Mouse (Mus musculus) embryonic facial prominence, embryonic 11.5 days (tissue): ENCODE data around the gene Hgd. TPM values are rescaled to one million over a fixed set of nuclear protein-coding genes. Genes with fewer than 3 reads are reported as not detected.

ENCODE experiments used
- ATAC-seq: fragments of 200-750 bp; cut with Nextera tagmentation; replicated peaks from 2 replicates; pipeline ENCODE4 v1.8.0; 2017; ENCODE audit warnings: low read depth; ENCODE audit not compliant: insufficient number of reproducible peaks, low FRiP score, low TSS enrichment
- DNase-seq: peaks from one replicate; pipeline ENCODE4 v3.0.0-alpha.2; 2015; ENCODE audit warnings: low spot score
- H3K27ac ChIP-seq: fragments of 300-500 bp; sonication (generic); replicated peaks from 2 replicates; pipeline ENCODE4 v1.5.1; 2014; ENCODE audit warnings: mild to moderate bottlenecking, low read depth, low read length, control low read depth
- H3K27me3 ChIP-seq: fragments of 300-500 bp; sonication (generic); 2 replicates; pipeline ENCODE4 v1.6.1; 2014; ENCODE audit warnings: mild to moderate bottlenecking, low read length, moderate library complexity, mixed read lengths; ENCODE audit not compliant: control insufficient read depth, insufficient read depth
- H3K36me3 ChIP-seq: fragments of 300-500 bp; sonication (generic); replicated peaks from 2 replicates; pipeline ENCODE4 v1.6.1; 2014; ENCODE audit warnings: low read depth, mild to moderate bottlenecking, low read length, moderate library complexity, mixed read lengths; ENCODE audit not compliant: control insufficient read depth, insufficient read depth
- H3K4me1 ChIP-seq: fragments of 300-500 bp; sonication (generic); 2 replicates; pipeline ENCODE4 v1.6.1; 2014; ENCODE audit warnings: low read length, mixed read lengths; ENCODE audit not compliant: control insufficient read depth, insufficient read depth
- H3K4me2 ChIP-seq: fragments of 300-500 bp; sonication (generic); 2 replicates; pipeline ENCODE4 v1.6.1; 2014; ENCODE audit warnings: low read depth, mild to moderate bottlenecking, control low read depth, low read length, moderate library complexity
- H3K4me3 ChIP-seq: fragments of 300-500 bp; sonication (generic); 2 replicates; pipeline ENCODE4 v1.5.1; 2014; ENCODE audit warnings: low read depth, low read length, control low read depth
- H3K9ac ChIP-seq: fragments of 300-500 bp; sonication (generic); replicated peaks from 2 replicates; pipeline ENCODE4 v1.6.1; 2014; ENCODE audit warnings: mild to moderate bottlenecking, control low read depth, low read length
- H3K9me3 ChIP-seq: fragments of 300-500 bp; sonication (generic); replicated peaks from 2 replicates; pipeline ENCODE4 v1.6.1; 2016; ENCODE audit warnings: mild to moderate bottlenecking, low read length, inconsistent platforms, mixed read lengths; ENCODE audit not compliant: control insufficient read depth
- WGBS: fragments of 180-500 bp; shearing (Covaris S2); extraction: QIAGEN DNeasy Blood & Tissue Kit; methylation state at CpG from one replicate; pipeline ENCODE4 v1.1.7; 2014; 5-methylcytosine and 5-hydroxymethylcytosine counted together
- polyA plus RNA-seq: library from polyadenylated mRNA; unstranded; fragments of >200 nt; fragmentation: Nextera tagmentation; extraction: Ambion mirVana; gene quantifications from 2 replicates; pipeline ENCODE4 v1.2.1, GENCODE M21; 2014

The Hgd gene
- polyA plus RNA-seq, 1 experiment from 2014 or later: not detected

DNA sequence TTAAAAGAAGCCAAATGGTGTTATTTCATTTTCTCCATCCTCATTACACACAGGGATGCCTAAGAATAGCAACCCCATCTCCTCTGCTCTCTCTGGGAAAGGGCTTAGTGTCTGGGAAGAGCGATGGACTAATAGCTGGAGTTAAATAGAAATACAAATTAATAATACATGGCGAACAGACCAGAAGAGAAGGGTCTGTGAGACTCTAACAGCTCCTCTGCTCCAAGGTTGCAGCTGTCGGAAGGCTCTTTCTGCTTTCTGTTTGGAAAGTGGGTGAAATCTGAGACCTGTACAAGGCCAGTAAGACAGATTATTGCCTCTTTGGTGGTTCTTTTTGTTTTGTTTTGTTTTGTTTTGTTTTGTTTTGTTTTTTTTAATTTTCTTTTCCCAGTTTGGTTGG lies 8.4 kb upstream of the Hgd start:
- no peaks in the 10 kb centered on the region for H3K27me3 ChIP-seq
- H3K9ac ChIP-seq: no peak overlapping the region
- no peaks in the 10 kb centered on the region for H3K36me3 ChIP-seq
- no peak overlapping the region for H3K4me2 ChIP-seq
- no peaks in the 10 kb centered on the region for H3K4me1 ChIP-seq
- H3K9me3 ChIP-seq: peaks cover 3% of the 10 kb centered on the region; the same call in 1 of the 2 replicates
- ATAC-seq (no peak), DNase-seq (no peak)
- H3K4me3 ChIP-seq: no peak overlapping the region
- WGBS: 65% methylated on average over 3 of the region's 3 CpGs
- H3K27ac ChIP-seq: no peak overlapping the region

DNA sequence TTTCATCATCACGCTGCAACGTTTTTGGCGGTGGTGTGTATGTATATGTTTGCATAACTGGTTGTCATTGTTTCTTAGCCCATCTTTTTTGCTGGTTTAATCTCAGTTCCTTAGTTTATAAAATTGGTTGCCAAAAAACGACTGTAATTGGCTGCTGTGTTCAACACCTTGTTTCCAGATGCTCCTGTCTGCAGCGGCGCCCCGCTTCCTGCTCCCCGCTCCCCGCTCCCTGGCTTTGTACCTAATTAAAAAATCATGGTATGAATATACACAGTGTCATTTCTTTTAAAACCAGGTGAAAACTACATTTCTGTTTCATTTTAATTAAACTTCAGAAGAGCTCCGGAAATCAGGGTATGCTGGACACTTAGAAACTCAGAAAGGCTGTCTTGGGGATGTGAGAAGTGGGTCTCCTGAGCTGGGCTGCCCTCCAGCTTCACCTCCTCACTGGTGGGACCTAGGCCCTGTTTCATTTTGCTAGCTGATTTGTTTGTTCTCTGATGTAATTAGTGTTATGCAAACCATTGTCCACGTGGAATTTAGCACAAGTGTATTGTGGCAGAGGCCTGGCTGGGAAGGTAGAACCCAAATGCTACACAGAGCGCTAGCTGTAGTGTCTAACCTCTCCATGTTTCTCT lies 7.7 kb upstream of the Hgd start:
- peaks cover 3% of the 10 kb centered on the region; the same call in 1 of the 2 replicates for H3K9me3 ChIP-seq
- H3K27me3 ChIP-seq: no peaks in the 10 kb centered on the region
- 0 out of 2 replicates have a peak, but pooled peaks have one; percentile 48 for ATAC-seq
- no peaks in the 10 kb centered on the region for H3K36me3 ChIP-seq
- no peak for DNase-seq
- H3K4me2 ChIP-seq: no peak overlapping the region
- H3K9ac ChIP-seq: no peak overlapping the region
- no peak overlapping the region for H3K4me3 ChIP-seq
- 77% methylated on average over 12 of the region's 12 CpGs for WGBS
- no peak overlapping the region for H3K27ac ChIP-seq
- no peaks in the 10 kb centered on the region for H3K4me1 ChIP-seq

DNA sequence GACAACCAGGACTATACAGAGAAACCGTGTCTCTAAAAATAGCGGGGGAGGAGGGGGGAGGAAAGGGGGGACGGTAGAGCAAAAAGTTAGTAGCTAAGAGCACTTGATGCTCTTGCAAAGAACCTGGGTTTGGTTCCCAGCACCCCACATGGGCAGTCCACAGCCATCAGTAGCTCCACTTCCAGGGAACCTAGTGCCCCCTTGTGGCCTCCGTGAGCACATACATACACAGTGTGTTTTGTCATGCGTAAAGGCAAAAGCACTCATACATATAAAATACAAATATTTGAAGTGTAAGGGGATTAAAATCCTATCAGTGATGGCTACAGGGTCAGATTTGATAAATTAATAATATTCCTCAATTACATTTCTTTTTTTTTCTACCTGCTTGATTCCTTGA lies 6.9 kb upstream of the Hgd start:
- Histone ChIP-seq H3K4me2 (no peak overlapping the region), H3K4me1 (no peaks in the 10 kb centered on the region), H3K4me3 (no peak overlapping the region), H3K9me3 (peaks cover 3% of the 10 kb centered on the region; the same call in 1 of the 2 replicates), H3K27me3 (no peaks in the 10 kb centered on the region), H3K9ac (no peak overlapping the region), H3K36me3 (no peaks in the 10 kb centered on the region), H3K27ac (no peak overlapping the region)
- DNase-seq (no peak), ATAC-seq (no peak)
- WGBS: 97% methylated on average over 5 of the region's 5 CpGs

DNA sequence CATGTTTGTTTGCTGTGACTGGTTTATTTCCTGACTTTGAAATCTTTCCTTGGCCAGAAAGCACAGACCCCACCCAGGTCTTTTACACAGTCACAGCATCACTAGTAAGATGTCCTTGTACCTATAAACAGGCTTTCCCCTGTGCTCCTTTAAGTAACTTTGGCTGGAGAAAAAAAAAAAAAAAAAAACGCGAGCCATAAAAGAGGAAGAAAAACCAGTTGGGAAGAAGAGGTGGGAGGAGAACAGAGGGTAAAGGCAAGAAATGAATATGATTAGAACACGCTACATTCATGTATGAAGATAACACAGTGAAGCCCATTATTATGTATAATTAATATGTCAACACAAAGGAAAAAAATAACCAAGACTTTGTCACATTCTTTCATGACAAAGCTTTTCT lies 4.6 kb upstream of the Hgd start:
- WGBS: 82% methylated on average over 3 of the region's 3 CpGs
- Histone ChIP-seq H3K4me1 (no peaks in the 10 kb centered on the region), H3K9me3 (peaks cover 3% of the 10 kb centered on the region; the same call in 1 of the 2 replicates), H3K27ac (no peak overlapping the region), H3K4me3 (no peak overlapping the region), H3K36me3 (no peaks in the 10 kb centered on the region), H3K27me3 (no peaks in the 10 kb centered on the region), H3K4me2 (no peak overlapping the region), H3K9ac (no peak overlapping the region)
- DNase-seq: no peak
- ATAC-seq: no peak

DNA sequence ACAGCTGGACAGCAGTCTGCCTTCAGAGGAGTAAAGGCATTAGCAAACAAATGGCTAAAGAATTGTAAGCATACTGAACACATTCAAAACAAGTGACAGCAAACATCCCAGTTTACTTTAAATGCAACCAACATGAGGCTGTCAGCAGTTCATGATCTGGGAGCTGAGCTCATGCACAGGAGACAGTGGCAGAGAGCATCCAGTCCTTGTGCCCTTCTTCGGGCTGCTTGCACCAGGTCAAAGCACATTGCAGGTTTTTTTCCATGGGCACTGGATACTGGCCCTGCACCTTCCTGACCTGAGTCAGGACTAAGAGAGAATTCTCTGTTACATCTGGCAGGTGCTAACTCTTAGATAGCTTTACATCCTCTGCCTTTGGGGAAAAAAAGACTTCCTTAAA lies 362 bp upstream of the Hgd start:
- Histone ChIP-seq H3K36me3 (no peaks in the 10 kb centered on the region), H3K27ac (no peak overlapping the region), H3K9me3 (no peaks in the 10 kb centered on the region), H3K27me3 (no peaks in the 10 kb centered on the region), H3K4me3 (no peak overlapping the region), H3K4me1 (peaks cover 4% of the 10 kb centered on the region), H3K4me2 (no peak overlapping the region), H3K9ac (no peak overlapping the region)
- 84% methylated on average over 1 of the region's 1 CpGs for WGBS
- ATAC-seq (no peak), DNase-seq (no peak)

DNA sequence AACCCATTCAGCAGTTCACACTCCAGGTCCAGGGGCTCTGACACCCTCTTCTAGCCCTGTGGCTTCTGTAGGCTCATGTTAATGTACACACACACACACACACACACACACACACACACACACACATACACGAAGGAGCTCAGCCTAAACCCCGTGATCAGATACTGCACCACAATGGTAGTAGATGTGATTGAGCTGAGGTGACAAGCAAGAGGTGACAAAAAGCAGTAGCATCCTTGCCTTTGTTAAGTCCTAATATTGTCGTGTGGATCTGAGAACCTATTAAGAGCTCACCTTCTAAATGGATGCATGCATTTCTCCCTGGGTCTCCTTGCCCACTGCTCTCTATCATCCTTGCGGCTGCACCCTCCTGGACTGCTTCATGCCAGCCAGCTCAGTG lies 698 bp downstream of the Hgd start:
- no peak overlapping the region for H3K4me2 ChIP-seq
- no peak overlapping the region for H3K4me3 ChIP-seq
- no peaks in the 10 kb centered on the region for H3K9me3 ChIP-seq
- no peak overlapping the region for H3K9ac ChIP-seq
- H3K27ac ChIP-seq: no peak overlapping the region
- WGBS: 81% methylated on average over 4 of the region's 4 CpGs
- no peak for DNase-seq
- no peaks in the 10 kb centered on the region for H3K27me3 ChIP-seq
- H3K36me3 ChIP-seq: no peaks in the 10 kb centered on the region
- peaks cover 4% of the 10 kb centered on the region for H3K4me1 ChIP-seq
- no peak for ATAC-seq

DNA sequence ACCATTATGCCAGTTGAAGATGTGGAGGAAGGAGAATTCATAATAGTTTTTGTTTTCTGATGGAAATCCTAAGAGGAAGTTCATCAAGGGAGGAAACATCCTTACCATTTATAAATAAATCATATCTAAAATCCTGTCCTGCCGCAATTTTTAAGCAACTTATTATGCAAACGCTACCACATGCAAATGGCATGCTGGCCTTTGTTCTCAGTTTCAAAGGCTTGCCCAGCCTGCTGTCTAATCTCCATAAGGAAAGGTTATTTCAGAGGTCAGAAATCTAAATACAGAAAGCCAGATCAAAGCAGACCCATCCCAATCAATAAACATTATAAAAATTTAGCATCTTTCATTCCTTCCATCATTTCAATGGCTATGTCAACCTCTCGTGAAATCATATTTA lies 1.9 kb downstream of the Hgd start:
- Histone ChIP-seq H3K27me3 (no peaks in the 10 kb centered on the region), H3K27ac (no peak overlapping the region), H3K4me3 (no peak overlapping the region), H3K4me2 (no peak overlapping the region), H3K9me3 (no peaks in the 10 kb centered on the region), H3K9ac (no peak overlapping the region), H3K36me3 (no peaks in the 10 kb centered on the region), H3K4me1 (peaks cover 4% of the 10 kb centered on the region)
- DNase-seq (no peak), ATAC-seq (no peak)
- 84% methylated on average over 3 of the region's 3 CpGs for WGBS

DNA sequence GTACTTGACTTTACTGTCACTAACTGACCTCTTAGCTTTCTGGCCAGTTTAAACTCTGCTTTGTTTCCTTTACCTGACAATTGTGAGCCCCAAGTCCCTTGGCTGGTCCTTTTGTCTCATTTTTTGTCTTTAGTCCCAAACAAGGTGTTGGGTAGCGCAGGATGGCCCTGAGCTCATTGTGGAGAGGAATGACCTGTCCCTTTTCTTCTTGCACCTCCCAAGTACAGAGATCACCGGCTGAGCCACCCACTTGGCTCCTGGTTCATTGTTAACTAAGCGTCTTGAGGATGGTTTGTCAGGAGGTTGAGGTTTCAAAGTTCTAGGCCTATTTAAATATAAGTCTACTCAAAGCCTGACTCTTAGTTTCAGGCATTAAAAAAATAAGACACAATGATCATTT lies 3.4 kb downstream of the Hgd start:
- Histone ChIP-seq H3K9me3 (no peaks in the 10 kb centered on the region), H3K36me3 (no peaks in the 10 kb centered on the region), H3K4me3 (no peak overlapping the region), H3K27ac (no peak overlapping the region), H3K27me3 (no peaks in the 10 kb centered on the region), H3K9ac (no peak overlapping the region), H3K4me2 (no peak overlapping the region), H3K4me1 (peaks cover 4% of the 10 kb centered on the region)
- no peak for ATAC-seq
- 80% methylated on average over 3 of the region's 3 CpGs for WGBS
- no peak for DNase-seq
